ENCODE assay signal across 8 mouse cellular contexts in the genomic region with DNA sequence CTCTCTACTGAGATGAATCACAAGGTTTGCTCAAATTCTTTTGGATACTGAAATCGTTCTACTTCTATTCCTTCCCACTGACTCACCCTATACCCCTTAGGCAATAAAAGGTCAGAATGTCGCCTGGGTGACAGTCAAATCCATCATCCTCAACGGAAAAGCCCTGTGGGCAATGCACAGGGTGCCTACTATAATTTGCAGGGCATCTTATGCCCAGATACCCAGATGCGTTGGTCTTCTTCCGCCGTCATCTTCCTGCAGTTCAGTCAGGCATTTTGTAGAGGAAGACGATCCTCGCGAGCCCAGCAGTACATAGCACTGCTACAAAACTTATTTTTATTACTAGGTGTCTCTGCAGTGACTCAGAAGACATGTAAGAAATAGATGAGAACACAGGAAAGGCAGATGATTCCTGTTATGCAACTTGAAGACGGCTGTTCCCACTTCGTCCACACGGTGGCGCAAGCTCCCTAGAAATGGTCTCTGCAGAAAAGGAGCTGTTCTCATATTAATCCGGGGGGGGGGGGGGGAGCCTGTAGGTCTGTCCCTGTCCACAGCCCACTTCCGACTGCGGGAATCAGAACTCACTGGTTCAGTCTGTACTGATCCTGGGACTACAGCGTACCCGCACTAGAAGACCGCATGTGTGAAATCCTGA. TPM values are rescaled to one million over a fixed set of nuclear protein-coding genes. Genes with fewer than 3 reads are reported as not detected.
DNase-seq lines count a peak whose midpoint lies in the region; ATAC-seq and TF ChIP-seq lines count a peak whose summit lies in the region.

No protein-coding gene starts in this region.

- no peak for TF ChIP-seq EP300 in CH12.LX (IDR thresholded peaks at IDR 0.05; ENCODE audit: low read length)
- TF ChIP-seq EP300 in heart, postnatal 0 days (IDR thresholded peaks at IDR 0.05; ENCODE audit: low read depth), result no peak

- no peak overlapping the region for H3K27ac ChIP-seq in CH12.LX (ENCODE audit: insufficient read depth, low read depth)
- no peak overlapping the region for H3K27ac ChIP-seq in forebrain, embryonic 12.5 days
- H3K27ac ChIP-seq in heart, postnatal 0 days (ENCODE audit: low read depth), result no peak overlapping the region
- no peak overlapping the region for H3K27ac ChIP-seq in liver, embryonic 15.5 days (replicated peaks)
- no peak overlapping the region for H3K27ac ChIP-seq in neural tube, embryonic 11.5 days (ENCODE audit: low read depth, low read length)
- H3K27ac ChIP-seq in stomach, embryonic 16.5 days (ENCODE audit: low read length), result no peak overlapping the region

- peaks cover 2% of the 10 kb centered on the region for H3K27me3 ChIP-seq in CH12.LX (replicated peaks)
- H3K27me3 ChIP-seq in forebrain, embryonic 12.5 days, result peaks cover 19% of the 10 kb centered on the region
- H3K27me3 ChIP-seq in heart, postnatal 0 days (ENCODE audit: control insufficient read depth, insufficient read depth, low read length), result 0 out of 2 replicates have a peak, but pooled peaks cover 3% of the 10 kb centered on the region
- peaks cover 3% of the 10 kb centered on the region; the same call in 1 of the 2 replicates for H3K27me3 ChIP-seq in liver, embryonic 15.5 days
- H3K27me3 ChIP-seq in neural tube, embryonic 11.5 days (ENCODE audit: control insufficient read depth, insufficient read depth, low read length), result no peaks in the 10 kb centered on the region
- no peaks in the 10 kb centered on the region for H3K27me3 ChIP-seq in stomach, embryonic 16.5 days (ENCODE audit: control insufficient read depth, insufficient read depth, low read length)

- H3K9me3 ChIP-seq in CH12.LX (replicated peaks; ENCODE audit: low read length), result no peaks in the 10 kb centered on the region
- no peaks in the 10 kb centered on the region for H3K9me3 ChIP-seq in forebrain, embryonic 12.5 days
- H3K9me3 ChIP-seq in heart, postnatal 0 days (replicated peaks; ENCODE audit: control insufficient read depth, low read length), result no peaks in the 10 kb centered on the region
- H3K9me3 ChIP-seq in liver, embryonic 15.5 days (replicated peaks), result no peaks in the 10 kb centered on the region
- no peaks in the 10 kb centered on the region; the same call in 1 of the 2 replicates for H3K9me3 ChIP-seq in neural tube, embryonic 11.5 days (ENCODE audit: control insufficient read depth, low read length)
- H3K9me3 ChIP-seq in stomach, embryonic 16.5 days (replicated peaks; ENCODE audit: control insufficient read depth, low read length), result no peaks in the 10 kb centered on the region

- peak; percentile 72 for DNase-seq in CH12.LX (ENCODE audit: extremely low read depth)
- DNase-seq in c-Kit-positive CD71-negative TER-119-negative erythroid progenitor cells, embryonic 14.5 days (ENCODE audit: low read depth), result peak; percentile 63
- DNase-seq in heart, postnatal 0 days (ENCODE audit: low spot score), result peak; percentile 39
- DNase-seq in kidney, postnatal 4 days, result peak; percentile 92 to 94
- peak; percentile 85 for DNase-seq in neural tube, embryonic 11.5 days (ENCODE audit: low spot score)

- H3K4me1 ChIP-seq in CH12.LX (ENCODE audit: control insufficient read depth in 1 of 2, insufficient read depth in 2 of 2), result peaks cover 3 to 13% of the 10 kb centered on the region in 2 experiments; a peak in 2 of 4 replicates
- no peaks in the 10 kb centered on the region; the same call in 1 of the 2 replicates for H3K4me1 ChIP-seq in forebrain, embryonic 12.5 days
- H3K4me1 ChIP-seq in heart, postnatal 0 days (ENCODE audit: control insufficient read depth, insufficient read depth), result no peaks in the 10 kb centered on the region
- H3K4me1 ChIP-seq in liver, embryonic 15.5 days (replicated peaks), result no peaks in the 10 kb centered on the region
- H3K4me1 ChIP-seq in neural tube, embryonic 11.5 days (ENCODE audit: control insufficient read depth, insufficient read depth, low read length), result no peaks in the 10 kb centered on the region
- H3K4me1 ChIP-seq in stomach, embryonic 16.5 days (ENCODE audit: control insufficient read depth, insufficient read depth, low read length), result no peaks in the 10 kb centered on the region

- peak overlapping the region in 2 of 3 experiments; percentile 18 to 31 for H3K4me3 ChIP-seq in CH12.LX (replicated peaks in 1 of 3; ENCODE audit: low read depth in 2 of 3, low read length in 2 of 3, poor library complexity in 1 of 3)
- H3K4me3 ChIP-seq in forebrain, embryonic 12.5 days (replicated peaks), result peak overlapping the region; percentile 29
- H3K4me3 ChIP-seq in heart, postnatal 0 days (ENCODE audit: low read depth, low read length), result peak overlapping the region; percentile 41
- H3K4me3 ChIP-seq in liver, embryonic 15.5 days (replicated peaks), result peak overlapping the region; percentile 19
- H3K4me3 ChIP-seq in neural tube, embryonic 11.5 days (ENCODE audit: low read depth, low read length), result 0 out of 2 replicates have a peak overlapping the region, but pooled peaks have one; percentile 3
- H3K4me3 ChIP-seq in stomach, embryonic 16.5 days (replicated peaks; ENCODE audit: low read length), result peak overlapping the region; percentile 37

- in situ Hi-C loops in CH12.LX (cut with MboI; ENCODE audit: low pct_ligation_motif_present, low pct_unique_long_range_greater_than_20kb, low sequenced_read_pairs), result loop anchor here (5.0 to 25.0 kb wide), 4 partner anchors 65 to 563 kb away; no protein-coding TSS in a partner anchor

- H3K79me2 ChIP-seq in CH12.LX (replicated peaks; ENCODE audit: control insufficient read depth, extremely low read depth, insufficient read depth, poor library complexity, severe bottlenecking), result no peaks in the 10 kb centered on the region

- H3K9ac ChIP-seq in CH12.LX (ENCODE audit: insufficient read depth, low read depth), result no peak overlapping the region; the same call in 1 of the 2 replicates
- H3K9ac ChIP-seq in forebrain, embryonic 12.5 days, result no peak overlapping the region
- 0 out of 2 replicates have a peak overlapping the region, but pooled peaks have one; percentile 8 for H3K9ac ChIP-seq in heart, postnatal 0 days (replicated peaks; ENCODE audit: low read depth, low read length)
- H3K9ac ChIP-seq in liver, embryonic 15.5 days, result no peak overlapping the region
- no peak overlapping the region for H3K9ac ChIP-seq in neural tube, embryonic 11.5 days (ENCODE audit: low read length)
- H3K9ac ChIP-seq in stomach, embryonic 16.5 days (ENCODE audit: low read length), result peak overlapping the region; percentile 64

- WGBS in forebrain, embryonic 12.5 days, result 18% methylated on average over 19 of the region's 19 CpGs
- 13% methylated on average over 19 of the region's 19 CpGs for WGBS in heart, postnatal 0 days
- WGBS in liver, embryonic 15.5 days (ENCODE audit: insufficient replicate concordance), result 10% methylated on average over 19 of the region's 19 CpGs
- WGBS in neural tube, embryonic 11.5 days, result 17% methylated on average over 19 of the region's 19 CpGs
- 14% methylated on average over 18 of the region's 19 CpGs for WGBS in stomach, embryonic 16.5 days

- TF ChIP-seq RAD21 in CH12.LX (IDR thresholded peaks at IDR 0.05; ENCODE audit: low read depth, low read length), result peak; percentile 87

- H3K4me2 ChIP-seq in CH12.LX (ENCODE audit: insufficient read depth, low read depth, poor library complexity, severe bottlenecking), result peak overlapping the region; percentile 4; the same call in 1 of the 2 replicates
- H3K4me2 ChIP-seq in forebrain, embryonic 12.5 days, result peak overlapping the region; percentile 54
- peak overlapping the region; percentile 64 for H3K4me2 ChIP-seq in heart, postnatal 0 days (ENCODE audit: low read depth, low read length)
- H3K4me2 ChIP-seq in liver, embryonic 15.5 days, result peak overlapping the region; percentile 47
- H3K4me2 ChIP-seq in neural tube, embryonic 11.5 days (ENCODE audit: low read depth), result peak overlapping the region; percentile 31
- H3K4me2 ChIP-seq in stomach, embryonic 16.5 days (ENCODE audit: low read depth, low read length), result peak overlapping the region; percentile 63

- dilution Hi-C loops in CH12.LX (cut with MboI; ENCODE audit: extremely low pct_ligation_motif_present, extremely low pct_unique_long_range_greater_than_20kb, low sequenced_read_pairs), result no loop called here

- no peak for TF ChIP-seq POLR2A in CH12.LX (IDR thresholded peaks at IDR 0.05; ENCODE audit: low read depth, low read length)

- peak; percentile 73; the same call in 1 of the 2 replicates for ATAC-seq in forebrain, embryonic 12.5 days (ENCODE audit: low FRiP score)
- 0 out of 2 replicates have a peak, but pooled peaks have one; percentile 19 for ATAC-seq in heart, postnatal 0 days (ENCODE audit: insufficient read depth, low read depth)
- no peak for ATAC-seq in liver, embryonic 15.5 days (ENCODE audit: insufficient read depth)
- ATAC-seq in neural tube, embryonic 11.5 days (ENCODE audit: insufficient read depth, low FRiP score, low TSS enrichment), result peak; percentile 59
- ATAC-seq in stomach, embryonic 16.5 days (ENCODE audit: insufficient read depth, low FRiP score), result peak; percentile 85; the same call in 1 of the 2 replicates

- peak; percentile 50 to 91; a peak in 2 of 4 replicates for TF ChIP-seq CTCF in CH12.LX (conservative IDR thresholded peaks at IDR 0.05 in 1 of 2, IDR thresholded peaks at IDR 0.05 in 1 of 2; ENCODE audit: low read depth in 2 of 2, low read length in 2 of 2)
- peak; percentile 90 for TF ChIP-seq CTCF in heart, postnatal 0 days (IDR thresholded peaks at IDR 0.05; ENCODE audit: low read depth)

- no peaks in the 10 kb centered on the region for H3K36me3 ChIP-seq in CH12.LX (replicated peaks in 1 of 2; ENCODE audit: control insufficient read depth in 1 of 2, insufficient read depth in 1 of 2, low read length in 1 of 2)
- no peaks in the 10 kb centered on the region for H3K36me3 ChIP-seq in forebrain, embryonic 12.5 days (replicated peaks)
- H3K36me3 ChIP-seq in heart, postnatal 0 days (replicated peaks; ENCODE audit: control insufficient read depth, insufficient read depth, low read length), result no peaks in the 10 kb centered on the region
- H3K36me3 ChIP-seq in liver, embryonic 15.5 days (replicated peaks), result no peaks in the 10 kb centered on the region
- H3K36me3 ChIP-seq in neural tube, embryonic 11.5 days (ENCODE audit: control insufficient read depth, insufficient read depth, low read length), result no peaks in the 10 kb centered on the region
- no peaks in the 10 kb centered on the region for H3K36me3 ChIP-seq in stomach, embryonic 16.5 days (ENCODE audit: control insufficient read depth, insufficient read depth, low read length)

TF ChIP-seq in CH12.LX, 34 proteins besides CTCF, POLR2A, EP300 and RAD21 (continues in another document):
- TF ChIP-seq POLR2AphosphoS2 (IDR thresholded peaks at IDR 0.05; ENCODE audit: low read depth, low read length), result no peak

RNA-seq across cellular contexts. Expression of gene Tmco5, which starts 21.3 kb away (rescaled TPM):
- not detected in 2 replicates for total RNA-seq in CH12.LX (2012; rRNA removed)
- not detected in 2 replicates for total RNA-seq in CH12.LX (2014; rRNA removed)
- polyA plus RNA-seq in CH12.LX (2012; ENCODE audit: insufficient read length, low read depth), result not detected in 2 replicates
- polyA plus RNA-seq in forebrain, embryonic 12.5 days (2016; fragmentation: Nextera tagmentation; extraction: Ambion mirVana), result not detected in 2 replicates
- not detected in 2 replicates for total RNA-seq in heart, postnatal 0 days (2014; rRNA removed; ENCODE audit: low replicate concordance)
- not detected in 2 replicates for polyA plus RNA-seq in heart, postnatal 0 days (2015; fragmentation: Nextera tagmentation; extraction: Ambion mirVana)
- polyA plus RNA-seq in liver, embryonic 15.5 days (2015; fragmentation: Nextera tagmentation; extraction: Ambion mirVana), result not detected in 2 replicates
- not detected in 2 replicates for polyA plus RNA-seq in neural tube, embryonic 11.5 days (2014; fragmentation: Nextera tagmentation; extraction: Ambion mirVana)
- not detected in 2 replicates for polyA plus RNA-seq in stomach, embryonic 16.5 days (2015; fragmentation: Nextera tagmentation; extraction: Ambion mirVana)

Comparison
In these comparisons a context has a peak if more than half of its experiments do, and no peak if none do; other contexts are left out.
1. DNase-seq: peak in every context shown above with its lines; median percentile 93 in kidney, postnatal 4 days; 85 in neural tube, embryonic 11.5 days; 72 in CH12.LX; 63 in c-Kit-positive CD71-negative TER-119-negative erythroid progenitor cells, embryonic 14.5 days; 39 in heart, postnatal 0 days.
2. H3K4me2 ChIP-seq: peak in every context shown above with its lines; median percentile 64 in heart, postnatal 0 days; 63 in stomach, embryonic 16.5 days; 54 in forebrain, embryonic 12.5 days; 47 in liver, embryonic 15.5 days; 31 in neural tube, embryonic 11.5 days; 4 in CH12.LX.
3. H3K9ac ChIP-seq: peak in heart, postnatal 0 days (single experiment) and stomach, embryonic 16.5 days (single experiment); none in CH12.LX (single experiment), forebrain, embryonic 12.5 days (single experiment), liver, embryonic 15.5 days (single experiment) and neural tube, embryonic 11.5 days (single experiment).
4. Peak in every context shown above with its lines, with median percentiles within 50 percentile points of each other: H3K4me3 ChIP-seq.